ENCODE assay signal across 8 mouse cellular contexts in genomic region chr4:123904333-123905125, GRCm38 (mm10). TPM values are rescaled to one million over a fixed set of nuclear protein-coding genes. Genes with fewer than 3 reads are reported as not detected.
A peak's percentile ranks its signal among the peaks of the same experiment; 100 is the strongest.
DNase-seq lines count a peak whose midpoint lies in the region; ATAC-seq lines count a peak whose summit lies in the region.

TSS of gene Mycbp (plus strand) at chr4:123904832.

- H3K4me3 ChIP-seq in forebrain, embryonic 14.5 days (ENCODE audit: low read depth, low read length): peak within 1 kb of the TSS; percentile 84
- H3K4me3 ChIP-seq in neural tube, embryonic 15.5 days (replicated peaks): peak within 1 kb of the TSS; percentile 60

- 2% methylated on average over 48 of the region's 49 CpGs for WGBS in forebrain, embryonic 14.5 days
- WGBS in neural tube, embryonic 15.5 days: 2% methylated on average over 48 of the region's 49 CpGs

- H3K27me3 ChIP-seq in forebrain, embryonic 14.5 days (replicated peaks; ENCODE audit: control insufficient read depth, insufficient read depth, low read length): no peaks in the 10 kb centered on the region
- no peaks in the 10 kb centered on the region for H3K27me3 ChIP-seq in neural tube, embryonic 15.5 days (replicated peaks)

- H3K36me3 ChIP-seq in forebrain, embryonic 14.5 days (ENCODE audit: control insufficient read depth, insufficient read depth, low read length): peaks cover 9% of the 10 kb centered on the region; the same call in 1 of the 2 replicates
- H3K36me3 ChIP-seq in neural tube, embryonic 15.5 days: peaks cover 7% of the 10 kb centered on the region; the same call in 1 of the 2 replicates

- ATAC-seq in forebrain, embryonic 14.5 days: peak; percentile 100
- peak; percentile 100 for ATAC-seq in neural tube, embryonic 15.5 days (ENCODE audit: low FRiP score)

- peak within 1 kb of the TSS; percentile 65 for H3K4me2 ChIP-seq in forebrain, embryonic 14.5 days (ENCODE audit: low read length)
- H3K4me2 ChIP-seq in neural tube, embryonic 15.5 days: peak within 1 kb of the TSS; percentile 83

- intact Hi-C loops in heart, postnatal 14 days (cut with DNase I): no loop called here

- peak within 1 kb of the TSS; percentile 78 for H3K9ac ChIP-seq in forebrain, embryonic 14.5 days (ENCODE audit: low read length)
- H3K9ac ChIP-seq in neural tube, embryonic 15.5 days (replicated peaks): peak within 1 kb of the TSS; percentile 65

- peak within 1 kb of the TSS; percentile 58; the same call in 1 of the 2 replicates for H3K27ac ChIP-seq in forebrain, embryonic 14.5 days (ENCODE audit: low read depth, low read length)
- H3K27ac ChIP-seq in neural tube, embryonic 15.5 days (replicated peaks): peak within 1 kb of the TSS; percentile 82

- H3K9me3 ChIP-seq in forebrain, embryonic 14.5 days (replicated peaks; ENCODE audit: control insufficient read depth, low read length): no peaks in the 10 kb centered on the region
- H3K9me3 ChIP-seq in neural tube, embryonic 15.5 days (replicated peaks): no peaks in the 10 kb centered on the region

- DNase-seq in ES-CJ7 (ENCODE audit: low read depth, low spot score): peak; percentile 99
- DNase-seq in cerebellum, adult 11 months: peak; percentile 99
- peak; percentile 99 for DNase-seq in forebrain, embryonic 14.5 days (ENCODE audit: low spot score)
- DNase-seq in heart, postnatal 14 days: peak; percentile 100
- peak; percentile 98 for DNase-seq in layer of hippocampus, adult 11-12 months (ENCODE audit: low spot score)
- peak; percentile 98 to 99 for DNase-seq in lung, adult 18-20 months
- DNase-seq in testis, postnatal 14 days (ENCODE audit: low spot score): peak; percentile 99

- peaks cover 8% of the 10 kb centered on the region for H3K4me1 ChIP-seq in forebrain, embryonic 14.5 days (ENCODE audit: control insufficient read depth, insufficient read depth, low read length)
- H3K4me1 ChIP-seq in neural tube, embryonic 15.5 days: peaks cover 20% of the 10 kb centered on the region

RNA-seq across cellular contexts. Expression of gene Mycbp, which starts in this region (rescaled TPM):
- polyA plus RNA-seq in forebrain, embryonic 14.5 days (2014; fragmentation: Nextera tagmentation; extraction: Ambion mirVana): 33.6 and 42.8 TPM in 2 replicates
- 10 to 100 TPM; 22.3 to 28.1 TPM for total RNA-seq in heart, postnatal 14 days (2021)
- 37.6 and 45.2 TPM in 2 replicates for polyA plus RNA-seq in neural tube, embryonic 15.5 days (2015; fragmentation: Nextera tagmentation; extraction: Ambion mirVana)

Comparison
In these comparisons a context has a peak if more than half of its experiments do, and no peak if none do; other contexts are left out.
1. Peak in every context shown above with its lines: DNase-seq, ATAC-seq, H3K4me3 ChIP-seq and H3K27ac ChIP-seq.